Mouse (Mus musculus): ENCODE data around the gene Lhx6.
A peak's percentile ranks its signal among the peaks of the same experiment; 100 is the strongest.

DNA sequence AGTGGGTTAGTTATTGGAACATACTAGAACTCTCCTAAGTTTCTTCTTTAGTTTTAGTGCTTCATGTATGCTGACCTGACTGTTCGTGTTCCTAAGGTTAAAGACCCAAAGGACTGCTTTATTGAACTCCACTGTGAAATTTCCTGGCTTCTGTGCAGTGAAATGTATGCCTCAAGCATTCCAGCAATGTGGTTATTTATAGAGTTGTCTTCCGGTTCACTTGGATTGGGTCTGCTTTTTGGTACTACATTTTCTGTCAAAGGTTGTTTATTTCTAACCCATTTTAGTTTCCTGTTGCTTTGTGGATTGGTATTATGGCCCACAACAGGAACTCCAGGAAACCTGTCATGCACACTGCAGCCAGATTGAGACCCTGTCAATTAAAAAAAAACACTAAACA is 33.9 kb upstream of the Lhx6 start:
- no peak for TF ChIP-seq CTCF (IDR thresholded peaks at IDR 0.05)
- peak; percentile 37 for TF ChIP-seq EP300 (IDR thresholded peaks at IDR 0.05)

All from lung, postnatal 0 days (tissue).